Mouse (Mus musculus): ENCODE measurements at regions not wholly inside any gene's neighbourhood (a gene's known extent, or its start where the extent isn't known, plus 50 kb on each side); places are given as distances from the start of the nearest gene placed in this dataset.
"Not testable (repeated sequence)": the region's sequence is repeated elsewhere in the genome, so short reads cannot be mapped to it uniquely, and the experiment has no call there.

GRCm38 (mm10) chr10:118961713-118962181, 91.7 kb upstream of the Dyrk2 start:
- Histone ChIP-seq H3K36me3 (no peaks in the 10 kb centered on the region), H3K4me2 (no peak overlapping the region), H3K27me3 (no peaks in the 10 kb centered on the region), H3K4me3 (no peak overlapping the region), H3K9me3 (no peaks in the 10 kb centered on the region), H3K9ac (no peak overlapping the region), H3K4me1 (no peaks in the 10 kb centered on the region), H3K27ac (no peak overlapping the region)
- no peak for ATAC-seq (ENCODE audit: insufficient number of reproducible peaks, low FRiP score, low TSS enrichment, low read depth)
- WGBS = 60% methylated on average over 7 of the region's 7 CpGs

DNA sequence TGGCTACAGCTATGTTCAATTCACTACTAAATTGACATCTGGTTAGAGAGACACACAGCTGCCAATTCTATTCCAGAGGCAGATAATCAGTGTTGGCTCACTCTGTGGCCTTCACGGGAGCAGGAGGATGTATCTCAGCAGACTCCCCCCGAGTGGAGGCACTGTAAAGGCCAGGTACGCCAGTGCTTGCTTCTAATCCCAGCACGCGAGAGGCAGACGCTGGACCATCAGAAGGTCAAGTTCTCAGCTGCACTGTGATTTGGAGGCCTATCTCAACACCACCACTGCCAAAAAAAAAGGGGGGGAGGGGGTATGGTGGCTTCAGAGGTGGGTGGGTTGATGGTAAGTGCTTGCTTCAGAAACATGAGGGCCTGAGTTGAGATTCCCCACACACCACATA, 90.1 kb upstream of the Dyrk2 start:
- H3K27me3 ChIP-seq = no peaks in the 10 kb centered on the region
- H3K9me3 ChIP-seq = no peaks in the 10 kb centered on the region
- H3K27ac ChIP-seq = no peak overlapping the region
- H3K9ac ChIP-seq = no peak overlapping the region
- 74% methylated on average over 6 of the region's 6 CpGs for WGBS
- H3K4me3 ChIP-seq = no peak overlapping the region
- no peaks in the 10 kb centered on the region for H3K36me3 ChIP-seq
- ATAC-seq (ENCODE audit: insufficient number of reproducible peaks, low FRiP score, low TSS enrichment, low read depth) = no peak
- no peaks in the 10 kb centered on the region for H3K4me1 ChIP-seq
- no peak overlapping the region for H3K4me2 ChIP-seq

DNA sequence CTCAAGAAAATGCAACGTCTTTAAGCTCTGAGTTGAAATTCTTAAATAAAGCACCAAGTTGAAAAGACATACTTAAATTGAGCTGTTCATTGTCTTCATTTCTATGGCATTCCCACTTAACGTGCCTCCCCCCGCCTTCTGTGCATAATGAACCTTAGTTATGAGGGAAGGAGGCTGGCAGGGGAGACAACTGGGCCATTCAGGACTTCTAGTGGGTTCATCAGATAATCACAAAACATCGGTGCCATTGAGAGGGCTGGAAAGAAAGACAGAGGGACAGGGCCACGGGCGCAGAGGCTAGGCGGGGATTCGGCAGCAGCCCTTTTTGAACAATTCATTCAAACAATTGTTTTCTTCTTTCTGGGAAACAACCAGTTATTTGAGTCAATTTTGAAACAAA, 89.6 kb upstream of the Dyrk2 start:
- no peaks in the 10 kb centered on the region for H3K4me1 ChIP-seq
- ATAC-seq (ENCODE audit: insufficient number of reproducible peaks, low FRiP score, low TSS enrichment, low read depth) = no peak
- H3K9me3 ChIP-seq = no peaks in the 10 kb centered on the region
- no peak overlapping the region for H3K4me3 ChIP-seq
- H3K27me3 ChIP-seq = no peaks in the 10 kb centered on the region
- no peak overlapping the region for H3K4me2 ChIP-seq
- H3K27ac ChIP-seq = no peak overlapping the region
- no peaks in the 10 kb centered on the region for H3K36me3 ChIP-seq
- H3K9ac ChIP-seq = no peak overlapping the region
- 79% methylated on average over 8 of the region's 8 CpGs for WGBS

DNA sequence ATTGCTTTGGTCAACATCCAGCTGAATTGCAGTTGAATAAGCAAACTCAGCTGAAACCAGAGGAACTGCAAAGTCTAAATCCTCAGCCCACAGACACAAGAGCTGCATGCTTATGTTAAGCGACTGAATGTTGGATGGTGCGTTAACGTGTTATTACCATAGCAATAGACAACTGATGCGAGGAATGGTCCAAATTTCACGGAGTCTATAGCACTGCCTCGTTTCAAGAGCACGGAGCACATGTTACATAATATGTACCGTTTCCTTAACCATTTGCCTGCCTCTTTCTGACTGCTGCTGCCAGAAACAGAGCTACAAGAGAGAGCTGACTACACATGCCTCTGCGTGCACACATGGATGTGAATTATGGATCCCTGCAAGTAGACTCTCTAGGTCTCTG, 86.3 kb upstream of the Dyrk2 start:
- H3K4me2 ChIP-seq = no peak overlapping the region
- H3K4me1 ChIP-seq = no peaks in the 10 kb centered on the region
- 57% methylated on average over 9 of the region's 9 CpGs for WGBS
- H3K9ac ChIP-seq = no peak overlapping the region
- no peak overlapping the region for H3K4me3 ChIP-seq
- no peak for ATAC-seq (ENCODE audit: insufficient number of reproducible peaks, low FRiP score, low TSS enrichment, low read depth)
- H3K36me3 ChIP-seq = no peaks in the 10 kb centered on the region
- no peak overlapping the region for H3K27ac ChIP-seq
- H3K9me3 ChIP-seq = no peaks in the 10 kb centered on the region
- H3K27me3 ChIP-seq = no peaks in the 10 kb centered on the region

- H3K27ac ChIP-seq = no peak overlapping the region
- no peaks in the 10 kb centered on the region for H3K4me1 ChIP-seq
- no peak overlapping the region for H3K4me3 ChIP-seq
- no peaks in the 10 kb centered on the region for H3K27me3 ChIP-seq
- no peaks in the 10 kb centered on the region for H3K9me3 ChIP-seq
- H3K36me3 ChIP-seq = no peaks in the 10 kb centered on the region
- H3K4me2 ChIP-seq = no peak overlapping the region
- no peak overlapping the region for H3K9ac ChIP-seq
- WGBS = 81% methylated on average over 6 of the region's 6 CpGs
- no peak for ATAC-seq (ENCODE audit: insufficient number of reproducible peaks, low FRiP score, low TSS enrichment, low read depth)
Observed at GRCm38 (mm10) chr10:118953440-118953839, 83.4 kb upstream of the Dyrk2 start.

GRCm38 (mm10) chr10:118952756-118953155, 82.7 kb upstream of the Dyrk2 start:
- no peak for ATAC-seq (ENCODE audit: insufficient number of reproducible peaks, low FRiP score, low TSS enrichment, low read depth)
- no peaks in the 10 kb centered on the region for H3K36me3 ChIP-seq
- H3K27me3 ChIP-seq = no peaks in the 10 kb centered on the region
- no peak overlapping the region for H3K4me3 ChIP-seq
- no peaks in the 10 kb centered on the region for H3K9me3 ChIP-seq
- no peaks in the 10 kb centered on the region for H3K4me1 ChIP-seq
- H3K4me2 ChIP-seq = no peak overlapping the region
- no peak overlapping the region for H3K9ac ChIP-seq
- WGBS = 90% methylated on average over 9 of the region's 9 CpGs
- H3K27ac ChIP-seq = no peak overlapping the region

DNA sequence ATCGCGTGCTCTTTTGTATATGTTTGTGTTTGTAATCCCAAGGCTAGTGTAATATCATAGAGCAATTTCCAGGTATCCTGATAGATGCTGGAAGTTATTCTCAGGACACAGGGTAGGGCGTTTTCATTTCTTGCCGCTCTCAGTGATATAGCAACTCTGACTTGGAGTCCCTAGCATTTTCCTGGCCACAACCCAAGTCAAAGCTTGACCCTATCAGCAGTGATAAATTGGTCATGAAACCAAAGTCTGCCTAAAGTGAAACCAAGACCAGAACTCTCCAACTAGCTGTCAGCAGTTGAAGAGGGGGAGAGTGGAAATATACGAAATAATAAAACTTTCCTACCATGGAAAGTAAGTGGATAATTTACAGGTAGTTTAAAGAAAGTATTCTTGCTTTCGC, 77.7 kb upstream of the Dyrk2 start:
- ATAC-seq (ENCODE audit: insufficient number of reproducible peaks, low FRiP score, low TSS enrichment, low read depth) = no peak; the same call in 1 of the 2 replicates
- H3K27me3 ChIP-seq = no peaks in the 10 kb centered on the region
- H3K4me2 ChIP-seq = no peak overlapping the region
- H3K4me1 ChIP-seq = peaks cover 3% of the 10 kb centered on the region; the same call in 1 of the 2 replicates
- no peak overlapping the region for H3K9ac ChIP-seq
- WGBS = 73% methylated on average over 6 of the region's 6 CpGs
- peak overlapping the region; percentile 30; the same call in 1 of the 2 replicates for H3K27ac ChIP-seq
- no peaks in the 10 kb centered on the region for H3K36me3 ChIP-seq
- no peak overlapping the region for H3K4me3 ChIP-seq
- no peaks in the 10 kb centered on the region for H3K9me3 ChIP-seq

GRCm38 (mm10) chr10:118947016-118947674, 77.1 kb upstream of the Dyrk2 start:
- Histone ChIP-seq H3K4me1 (peaks cover 3% of the 10 kb centered on the region; the same call in 1 of the 2 replicates), H3K4me2 (no peak overlapping the region), H3K4me3 (no peak overlapping the region), H3K36me3 (no peaks in the 10 kb centered on the region), H3K27me3 (no peaks in the 10 kb centered on the region), H3K9me3 (no peaks in the 10 kb centered on the region), H3K9ac (no peak overlapping the region), H3K27ac (peak overlapping the region; percentile 47; the same call in 1 of the 2 replicates)
- ATAC-seq (ENCODE audit: insufficient number of reproducible peaks, low FRiP score, low TSS enrichment, low read depth) = no peak
- WGBS = 46% methylated on average over 9 of the region's 9 CpGs

GRCm38 (mm10) chr10:118927316-118927715, 57.3 kb upstream of the Dyrk2 start:
- ATAC-seq (ENCODE audit: insufficient number of reproducible peaks, low FRiP score, low TSS enrichment, low read depth) = no peak
- Histone ChIP-seq H3K36me3 (no peaks in the 10 kb centered on the region), H3K4me3 (no peak overlapping the region), H3K4me1 (peaks cover 4% of the 10 kb centered on the region), H3K27ac (no peak overlapping the region), H3K9me3 (no peaks in the 10 kb centered on the region), H3K9ac (no peak overlapping the region), H3K27me3 (no peaks in the 10 kb centered on the region), H3K4me2 (no peak overlapping the region)
- 78% methylated on average over 12 of the region's 12 CpGs for WGBS

GRCm38 (mm10) chr10:118923473-118924185, 53.6 kb upstream of the Dyrk2 start:
- Histone ChIP-seq H3K4me3 (no peak overlapping the region), H3K36me3 (no peaks in the 10 kb centered on the region), H3K27me3 (no peaks in the 10 kb centered on the region), H3K4me2 (no peak overlapping the region), H3K4me1 (peaks cover 4% of the 10 kb centered on the region), H3K9me3 (no peaks in the 10 kb centered on the region), H3K27ac (no peak overlapping the region), H3K9ac (no peak overlapping the region)
- no peak for ATAC-seq (ENCODE audit: insufficient number of reproducible peaks, low FRiP score, low TSS enrichment, low read depth)
- 51% methylated on average over 15 of the region's 15 CpGs for WGBS

DNA sequence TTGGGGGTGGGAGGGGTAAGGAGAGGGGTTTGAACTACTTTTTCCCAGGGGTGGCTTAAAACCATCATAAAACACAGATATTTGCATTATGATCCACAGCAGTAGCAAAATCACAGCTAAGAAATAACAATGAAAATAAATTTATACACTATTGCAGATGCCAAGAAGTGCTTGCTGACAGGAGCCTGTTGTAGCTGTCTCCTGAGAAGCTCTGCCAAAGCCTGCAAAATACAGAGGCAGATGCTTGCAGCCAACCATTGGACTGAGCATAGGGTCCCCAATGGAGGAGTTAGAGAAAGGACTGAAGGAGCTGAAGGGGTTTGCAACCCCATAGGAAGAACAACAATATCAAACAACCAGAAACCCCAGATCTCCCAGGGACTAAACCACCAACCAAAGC, 52.1 kb upstream of the Dyrk2 start:
- H3K9ac ChIP-seq; H3K36me3 ChIP-seq; H3K4me1 ChIP-seq; H3K4me2 ChIP-seq; H3K9me3 ChIP-seq; ATAC-seq (ENCODE audit: insufficient number of reproducible peaks, low FRiP score, low TSS enrichment, low read depth); H3K27ac ChIP-seq; H3K27me3 ChIP-seq; H3K4me3 ChIP-seq: not testable (repeated sequence)

Measured in limb, embryonic 15.5 days (tissue).